Mouse (Mus musculus): Measurements from ENCODE around the gene Dcakd.

- TF ChIP-seq CTCF (IDR thresholded peaks at IDR 0.05; ENCODE audit: extremely low read depth, insufficient read depth, low read length) (no peak), POLR2A (IDR thresholded peaks at IDR 0.05; ENCODE audit: extremely low read depth, insufficient read depth, low read length) (no peak)
Measured at GRCm38 (mm10) chr11:103052078-103052477, 23.9 kb upstream of the Dcakd start.

Measured in cortical plate, adult 2 months (tissue).